8 mouse cellular contexts compared by ENCODE assay signal in genomic region chr1:133492986-133493741, GRCm38 (mm10).
DNase-seq lines count a peak whose midpoint lies in the region; ATAC-seq and TF ChIP-seq lines count a peak whose summit lies in the region.

No protein-coding gene starts in this region.

- no peaks in the 10 kb centered on the region for H3K27me3 ChIP-seq in forebrain, embryonic 16.5 days (replicated peaks; ENCODE audit: control insufficient read depth, insufficient read depth, low read length)
- H3K27me3 ChIP-seq in hindbrain, embryonic 10.5 days (ENCODE audit: insufficient read depth, poor library complexity, severe bottlenecking), result no peaks in the 10 kb centered on the region

- H3K9me3 ChIP-seq in forebrain, embryonic 16.5 days (ENCODE audit: control insufficient read depth, low read length), result no peaks in the 10 kb centered on the region
- H3K9me3 ChIP-seq in hindbrain, embryonic 10.5 days, result no peaks in the 10 kb centered on the region

- peak overlapping the region; percentile 68 for H3K9ac ChIP-seq in forebrain, embryonic 16.5 days (replicated peaks; ENCODE audit: low read depth, low read length)

- peak overlapping the region; percentile 57 for H3K27ac ChIP-seq in left cerebral cortex, adult 2 months
- peak overlapping the region; percentile 96 for H3K27ac ChIP-seq in forebrain, embryonic 16.5 days (ENCODE audit: low read length)
- peak overlapping the region; percentile 95 for H3K27ac ChIP-seq in hindbrain, embryonic 10.5 days

- peak overlapping the region; percentile 64 for H3K4me2 ChIP-seq in forebrain, embryonic 16.5 days (ENCODE audit: low read length)

- intact Hi-C loops in left cerebral cortex, adult 2 months (cut with DNase I), result loop anchor here (2.0 to 5.0 kb wide), 2 partner anchors 68 to 111 kb away; partner anchors contain the start of gene Sox13

- H3K4me1 ChIP-seq in forebrain, embryonic 16.5 days (replicated peaks; ENCODE audit: control insufficient read depth, insufficient read depth, low read length), result peaks cover 24% of the 10 kb centered on the region
- H3K4me1 ChIP-seq in hindbrain, embryonic 10.5 days (replicated peaks), result peaks cover 43% of the 10 kb centered on the region

- peak in 1 of 2 experiments; percentile 22 for DNase-seq in left cerebral cortex, adult 2 months (ENCODE audit: extremely low spot score in 1 of 2, low spot score in 2 of 2)
- no peak for DNase-seq in left cerebral cortex, adult 11 months (ENCODE audit: low spot score)
- DNase-seq in hindbrain, embryonic 10.5 days (ENCODE audit: low spot score), result peak; percentile 89
- peak; percentile 38 to 44 for DNase-seq in layer of hippocampus, postnatal 10 days (ENCODE audit: low spot score in 2 of 2)
- DNase-seq in lung, postnatal 10 days, result peak; percentile 88
- peak; percentile 17 for DNase-seq in retina, postnatal 7 days (ENCODE audit: low read depth, low spot score)
- DNase-seq in urinary bladder, adult 18-20 months (ENCODE audit: low spot score in 2 of 2), result no peak

- peak; percentile 27 for ATAC-seq in forebrain, embryonic 16.5 days

- H3K36me3 ChIP-seq in forebrain, embryonic 16.5 days (ENCODE audit: control insufficient read depth, insufficient read depth), result no peaks in the 10 kb centered on the region
- H3K36me3 ChIP-seq in hindbrain, embryonic 10.5 days, result no peaks in the 10 kb centered on the region

- under 1% methylated on average over 29 of the region's 29 CpGs for WGBS in forebrain, embryonic 16.5 days
- under 1% methylated on average over 29 of the region's 29 CpGs for WGBS in hindbrain, embryonic 10.5 days

- no peak; the same call in 1 of the 2 replicates for TF ChIP-seq CTCF in left cerebral cortex, adult 2 months (IDR thresholded peaks at IDR 0.05)

- peak overlapping the region; percentile 40 for H3K4me3 ChIP-seq in left cerebral cortex, adult 2 months
- H3K4me3 ChIP-seq in forebrain, embryonic 16.5 days (replicated peaks; ENCODE audit: low read length), result peak overlapping the region; percentile 30
- peak overlapping the region; percentile 51 for H3K4me3 ChIP-seq in hindbrain, embryonic 10.5 days

Comparison
In these comparisons a context has a peak if more than half of its experiments do, and no peak if none do; other contexts are left out.
1. DNase-seq: peak in hindbrain, embryonic 10.5 days (single experiment), layer of hippocampus, postnatal 10 days (2 of 2), lung, postnatal 10 days (single experiment) and retina, postnatal 7 days (single experiment); none in left cerebral cortex, adult 11 months (single experiment) and urinary bladder, adult 18-20 months (0 of 2).
2. Peak in every context shown above with its lines, with median percentiles within 50 percentile points of each other: H3K27ac ChIP-seq and H3K4me3 ChIP-seq.